Mouse (Mus musculus): Measurements from ENCODE around the gene Syn3.

GRCm38 (mm10) chr10:86258046-86258445 lies 240.7 kb downstream of the Syn3 start:
- no peak for TF ChIP-seq POLR2A (IDR thresholded peaks at IDR 0.05; ENCODE audit: borderline replicate concordance, extremely low read depth, insufficient read depth, insufficient read length, poor library complexity, severe bottlenecking)
- no peak for TF ChIP-seq CTCF (IDR thresholded peaks at IDR 0.05; ENCODE audit: borderline replicate concordance, extremely low read depth, insufficient read depth, insufficient read length)
